Mouse (Mus musculus) embryonic facial prominence, embryonic 13.5 days (tissue): ENCODE data around the gene Ctse. TPM values are rescaled to one million over a fixed set of nuclear protein-coding genes. Genes with fewer than 3 reads are reported as not detected.
"Not testable (repeated sequence)": the region's sequence is repeated elsewhere in the genome, so short reads cannot be mapped to it uniquely, and the experiment has no call there.

ENCODE experiments used
- ATAC-seq: fragments of 200-750 bp; cut with Nextera tagmentation; 2 replicates; pipeline ENCODE4 v1.8.0; 2017; ENCODE audit warnings: low read depth; ENCODE audit not compliant: insufficient number of reproducible peaks, insufficient read depth, low FRiP score, low TSS enrichment
- H3K27ac ChIP-seq: fragments of 300-500 bp; sonication (generic); 2 replicates; pipeline ENCODE4 v1.5.1; 2015; ENCODE audit warnings: moderate library complexity, mild to moderate bottlenecking, inconsistent platforms
- H3K27me3 ChIP-seq: fragments of 300-500 bp; sonication (generic); 2 replicates; pipeline ENCODE4 v1.6.1; 2015; ENCODE audit warnings: mild to moderate bottlenecking, inconsistent platforms
- H3K36me3 ChIP-seq: fragments of 300-500 bp; sonication (generic); 2 replicates; pipeline ENCODE4 v1.6.1; 2015; ENCODE audit warnings: mild to moderate bottlenecking, inconsistent platforms
- H3K4me1 ChIP-seq: fragments of 300-500 bp; sonication (generic); 2 replicates; pipeline ENCODE4 v1.6.1; 2015; ENCODE audit warnings: inconsistent platforms
- H3K4me2 ChIP-seq: fragments of 300-500 bp; sonication (generic); 2 replicates; pipeline ENCODE4 v1.6.1; 2015; ENCODE audit warnings: moderate library complexity, mild to moderate bottlenecking, inconsistent platforms
- H3K4me3 ChIP-seq: fragments of 300-500 bp; sonication (generic); 2 replicates; pipeline ENCODE4 v1.5.1; 2015; ENCODE audit warnings: mild to moderate bottlenecking, inconsistent platforms
- H3K9ac ChIP-seq: fragments of 300-500 bp; sonication (generic); 2 replicates; pipeline ENCODE4 v1.6.1; 2015; ENCODE audit warnings: mild to moderate bottlenecking, inconsistent platforms
- H3K9me3 ChIP-seq: fragments of 300-500 bp; sonication (generic); 2 replicates; pipeline ENCODE4 v1.6.1; 2016; ENCODE audit warnings: inconsistent platforms
- WGBS: fragments of 180-500 bp; shearing (Covaris S2); methylation state at CpG from one replicate; pipeline ENCODE4 v1.1.7; 2015; ENCODE audit warnings: mixed read lengths; 5-methylcytosine and 5-hydroxymethylcytosine counted together
- polyA plus RNA-seq: library from polyadenylated mRNA; unstranded; fragments of >200 nt; fragmentation: Nextera tagmentation; extraction: Ambion mirVana; gene quantifications from 2 replicates; pipeline ENCODE4 v1.2.1, GENCODE M21; 2015

Ctse gene
- polyA plus RNA-seq, 1 experiment from 2014 or later: not detected

DNA sequence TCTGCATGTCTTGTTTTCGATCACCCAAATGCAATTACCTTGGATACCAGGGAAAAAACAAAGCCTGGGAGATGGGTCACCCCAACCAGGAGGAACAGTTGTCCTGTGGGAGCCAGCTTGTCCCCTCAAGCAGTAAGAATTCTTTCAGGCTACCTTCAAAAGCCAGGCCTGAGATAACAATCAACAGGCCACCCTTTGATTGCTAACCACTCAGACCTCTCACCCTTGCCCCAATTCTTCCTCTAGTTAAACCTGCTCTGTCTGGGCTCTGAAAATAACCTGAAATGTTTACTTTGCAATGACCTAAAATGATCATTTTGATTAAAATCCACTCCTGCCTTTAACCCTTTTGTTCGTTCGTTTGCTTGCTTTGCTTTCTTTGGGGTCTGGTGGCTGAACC is 14.5 kb upstream of the Ctse start:
- Histone ChIP-seq H3K9me3 (no peaks in the 10 kb centered on the region), H3K27ac (no peak overlapping the region), H3K36me3 (no peaks in the 10 kb centered on the region), H3K9ac (no peak overlapping the region), H3K4me1 (no peaks in the 10 kb centered on the region), H3K27me3 (no peaks in the 10 kb centered on the region), H3K4me2 (no peak overlapping the region), H3K4me3 (no peak overlapping the region)
- ATAC-seq: no peak
- 68% methylated on average over 3 of the region's 3 CpGs for WGBS

DNA sequence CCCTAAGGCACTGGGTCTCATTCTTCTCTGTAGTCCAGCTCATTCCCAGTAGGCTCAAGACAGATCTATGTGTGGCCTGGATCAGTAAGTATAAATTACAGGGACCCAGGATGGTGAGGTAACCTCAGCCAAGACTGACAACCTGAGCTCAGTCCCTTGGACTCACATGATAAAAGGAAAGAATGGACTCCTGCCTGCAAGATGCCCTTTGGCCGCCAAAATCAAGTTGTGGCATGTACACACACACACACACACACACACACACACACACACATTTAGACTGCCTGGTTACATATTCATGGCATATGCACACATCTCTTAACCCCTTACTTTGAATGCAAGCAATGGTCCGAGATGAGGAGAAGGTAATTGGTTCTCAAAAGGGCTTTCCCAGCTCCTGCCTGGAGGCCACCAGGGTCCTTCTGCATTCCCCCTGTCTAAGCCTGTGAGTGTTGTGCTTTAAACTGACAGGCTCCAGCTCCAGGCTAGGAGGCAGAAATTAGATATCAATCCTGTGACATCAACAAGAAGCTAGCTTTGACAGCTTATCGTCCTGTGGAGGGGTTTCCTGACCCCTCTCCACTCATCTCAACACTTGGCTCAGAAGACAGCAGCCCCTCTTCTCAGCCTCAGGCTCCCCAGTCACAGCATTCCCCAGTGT is 13.8 kb upstream of the Ctse start:
- H3K27ac ChIP-seq: no peak overlapping the region
- ATAC-seq: no peak
- H3K4me1 ChIP-seq: no peaks in the 10 kb centered on the region
- no peak overlapping the region for H3K4me3 ChIP-seq
- H3K36me3 ChIP-seq: no peaks in the 10 kb centered on the region
- WGBS: 48% methylated on average over 3 of the region's 3 CpGs
- no peaks in the 10 kb centered on the region for H3K27me3 ChIP-seq
- no peak overlapping the region for H3K9ac ChIP-seq
- H3K4me2 ChIP-seq: no peak overlapping the region
- H3K9me3 ChIP-seq: no peaks in the 10 kb centered on the region

DNA sequence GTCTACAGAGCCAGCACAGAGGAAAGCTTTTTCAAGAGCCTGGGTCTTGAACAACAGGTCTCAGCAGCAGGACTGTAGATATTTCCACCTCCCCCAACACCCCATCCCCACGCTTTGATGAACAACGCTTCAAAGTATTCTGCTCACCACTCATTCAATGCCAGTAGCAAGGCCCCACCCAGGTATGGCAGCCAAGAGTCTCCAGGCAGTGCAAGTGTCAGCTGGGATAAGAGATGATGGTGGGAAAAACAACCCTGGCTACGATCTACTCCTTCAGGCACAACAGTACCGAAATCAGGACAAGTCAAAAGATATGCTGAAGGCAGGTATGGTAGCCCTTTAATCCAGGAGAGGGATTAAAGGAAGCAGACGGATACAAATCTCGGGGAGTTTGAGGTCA is 11.9 kb upstream of the Ctse start:
- Histone ChIP-seq H3K9ac (no peak overlapping the region), H3K27ac (no peak overlapping the region), H3K4me2 (no peak overlapping the region), H3K36me3 (no peaks in the 10 kb centered on the region), H3K4me1 (no peaks in the 10 kb centered on the region), H3K4me3 (no peak overlapping the region), H3K9me3 (no peaks in the 10 kb centered on the region), H3K27me3 (no peaks in the 10 kb centered on the region)
- no peak for ATAC-seq
- WGBS: 82% methylated on average over 6 of the region's 6 CpGs

GRCm38 (mm10) chr1:131632216-131632615 is 5.9 kb upstream of the Ctse start:
- not testable (repeated sequence) for H3K9me3 ChIP-seq, H3K27me3 ChIP-seq, H3K36me3 ChIP-seq, H3K4me3 ChIP-seq, H3K4me2 ChIP-seq, H3K4me1 ChIP-seq, ATAC-seq, H3K9ac ChIP-seq, H3K27ac ChIP-seq
- 67% methylated on average over 6 of the region's 6 CpGs for WGBS

- no peaks in the 10 kb centered on the region for H3K27me3 ChIP-seq
- no peaks in the 10 kb centered on the region for H3K4me1 ChIP-seq
- H3K4me2 ChIP-seq: no peak overlapping the region
- no peak overlapping the region for H3K27ac ChIP-seq
- H3K9me3 ChIP-seq: no peaks in the 10 kb centered on the region
- no peak overlapping the region for H3K4me3 ChIP-seq
- no peak for ATAC-seq
- H3K9ac ChIP-seq: no peak overlapping the region
- no peaks in the 10 kb centered on the region for H3K36me3 ChIP-seq
Measured at GRCm38 (mm10) chr1:131634495-131634894, 3.6 kb upstream of the Ctse start.

DNA sequence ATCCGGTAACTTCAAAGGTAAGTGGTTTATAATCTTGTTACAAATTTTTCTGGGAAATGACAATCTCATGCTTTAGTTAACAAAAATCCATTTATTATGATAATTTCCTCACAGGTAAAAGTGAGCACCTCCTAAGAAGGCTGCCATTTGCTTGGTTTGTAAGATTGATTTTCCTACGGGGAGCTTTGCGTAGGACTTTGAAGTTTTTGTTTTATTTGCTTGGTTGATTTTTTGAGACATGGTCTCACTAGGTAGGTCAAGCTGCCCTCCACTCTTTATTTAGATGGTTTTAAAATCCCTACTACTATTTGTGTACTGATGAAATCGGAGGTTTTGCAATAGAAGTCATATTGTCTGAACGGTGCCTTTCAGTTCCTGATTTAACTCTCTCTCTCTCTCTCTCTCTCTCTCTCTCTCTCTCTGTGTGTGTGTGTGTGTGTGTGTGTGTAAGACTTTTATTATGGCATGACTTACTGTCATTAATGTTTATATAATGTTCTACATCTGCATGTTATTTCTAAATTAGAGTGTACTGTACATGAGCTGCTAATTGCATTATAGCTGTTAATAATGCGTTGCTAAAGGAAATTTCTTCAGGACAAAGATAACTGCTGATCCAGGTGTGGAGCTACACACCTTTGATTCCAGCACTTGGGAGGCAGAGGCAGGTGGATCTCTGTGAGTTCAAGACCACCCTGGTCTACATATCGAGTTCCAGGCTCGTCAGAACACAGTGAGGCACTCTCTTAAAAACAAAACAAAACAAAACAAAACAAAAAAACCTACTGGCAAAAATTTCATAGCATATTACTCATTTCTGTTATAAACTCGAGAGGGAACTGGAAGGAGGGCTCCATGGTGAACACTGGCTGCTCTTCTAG is 675 bp downstream of the Ctse start:
- WGBS: 82% methylated on average over 9 of the region's 9 CpGs
- H3K9ac ChIP-seq: no peak overlapping the region
- H3K4me3 ChIP-seq: no peak overlapping the region
- H3K9me3 ChIP-seq: no peaks in the 10 kb centered on the region
- H3K27me3 ChIP-seq: no peaks in the 10 kb centered on the region
- H3K36me3 ChIP-seq: no peaks in the 10 kb centered on the region
- H3K27ac ChIP-seq: no peak overlapping the region
- ATAC-seq: no peak
- H3K4me2 ChIP-seq: no peak overlapping the region
- H3K4me1 ChIP-seq: no peaks in the 10 kb centered on the region

- no peak for ATAC-seq
- Histone ChIP-seq H3K4me2 (no peak overlapping the region), H3K27ac (no peak overlapping the region), H3K9me3 (no peaks in the 10 kb centered on the region), H3K9ac (no peak overlapping the region), H3K4me1 (no peaks in the 10 kb centered on the region), H3K36me3 (no peaks in the 10 kb centered on the region), H3K4me3 (no peak overlapping the region), H3K27me3 (no peaks in the 10 kb centered on the region)
- 80% methylated on average over 4 of the region's 4 CpGs for WGBS
Measured at GRCm38 (mm10) chr1:131640062-131640461, 2.0 kb downstream of the Ctse start.

GRCm38 (mm10) chr1:131641565-131641964 is 3.5 kb downstream of the Ctse start:
- no peak overlapping the region for H3K4me3 ChIP-seq
- H3K27me3 ChIP-seq: no peaks in the 10 kb centered on the region
- H3K9me3 ChIP-seq: no peaks in the 10 kb centered on the region
- H3K27ac ChIP-seq: no peak overlapping the region
- no peaks in the 10 kb centered on the region for H3K4me1 ChIP-seq
- H3K36me3 ChIP-seq: no peaks in the 10 kb centered on the region
- H3K4me2 ChIP-seq: no peak overlapping the region
- H3K9ac ChIP-seq: no peak overlapping the region
- ATAC-seq: no peak
- 90% methylated on average over 13 of the region's 13 CpGs for WGBS

- 89% methylated on average over 2 of the region's 2 CpGs for WGBS
- no peak overlapping the region for H3K9ac ChIP-seq
- no peak for ATAC-seq
Measured at GRCm38 (mm10) chr1:131642251-131642650, 4.1 kb downstream of the Ctse start.

DNA sequence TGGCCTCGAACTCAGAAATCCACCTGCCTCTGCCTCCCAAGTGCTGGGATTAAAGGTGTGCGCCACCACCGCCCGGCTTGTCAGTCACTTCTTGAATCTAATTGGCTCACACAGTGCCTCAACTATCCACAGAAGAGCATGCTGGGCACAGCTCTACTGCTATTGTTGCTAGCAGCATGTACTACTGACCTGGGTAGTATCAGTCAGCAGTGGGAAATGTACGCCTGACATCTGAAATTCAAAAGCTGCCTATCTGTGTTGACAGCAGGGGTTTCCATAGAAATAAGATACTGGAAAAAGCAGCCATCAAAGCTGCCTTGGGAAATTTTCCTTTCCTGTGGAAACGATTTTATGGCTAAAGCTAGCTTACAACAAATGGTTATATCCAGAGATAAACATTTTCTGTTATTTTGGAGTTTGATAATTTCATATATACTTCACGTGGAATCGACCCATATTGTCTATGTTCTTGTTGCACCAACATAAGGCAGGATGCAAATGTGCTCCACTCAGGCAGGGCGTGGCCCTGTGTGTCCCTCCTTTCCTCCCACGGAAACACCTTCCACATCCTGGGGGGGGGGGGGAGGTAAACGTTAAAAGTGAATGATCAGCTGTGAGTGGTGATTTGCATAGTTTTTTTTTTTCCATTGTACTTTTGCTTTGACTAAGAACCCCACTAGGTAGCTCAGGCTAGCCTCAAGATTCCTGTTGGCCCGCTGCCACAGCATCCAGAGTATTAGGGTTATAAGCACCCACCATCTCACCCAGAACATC is 14.8 kb downstream of the Ctse start:
- no peak overlapping the region for H3K27ac ChIP-seq
- no peak for ATAC-seq
- H3K4me2 ChIP-seq: no peak overlapping the region
- no peaks in the 10 kb centered on the region for H3K9me3 ChIP-seq
- WGBS: 84% methylated on average over 12 of the region's 12 CpGs
- H3K36me3 ChIP-seq: no peaks in the 10 kb centered on the region
- no peaks in the 10 kb centered on the region for H3K4me1 ChIP-seq
- no peak overlapping the region for H3K4me3 ChIP-seq
- no peak overlapping the region for H3K9ac ChIP-seq
- H3K27me3 ChIP-seq: no peaks in the 10 kb centered on the region

More at GRCm38 (mm10) chr1:131642251-131642650, 4.1 kb downstream of the Ctse start:
- Histone ChIP-seq H3K27ac (no peak overlapping the region), H3K36me3 (no peaks in the 10 kb centered on the region), H3K4me1 (no peaks in the 10 kb centered on the region), H3K4me2 (no peak overlapping the region), H3K27me3 (no peaks in the 10 kb centered on the region), H3K9me3 (no peaks in the 10 kb centered on the region), H3K4me3 (no peak overlapping the region)

- H3K4me3 ChIP-seq: no peak overlapping the region
- no peaks in the 10 kb centered on the region for H3K9me3 ChIP-seq
- H3K4me2 ChIP-seq: no peak overlapping the region
- H3K27ac ChIP-seq: no peak overlapping the region
- no peaks in the 10 kb centered on the region for H3K27me3 ChIP-seq
- no peak for ATAC-seq
- no peaks in the 10 kb centered on the region for H3K36me3 ChIP-seq
- no peak overlapping the region for H3K9ac ChIP-seq
- 75% methylated on average over 6 of the region's 6 CpGs for WGBS
- no peaks in the 10 kb centered on the region for H3K4me1 ChIP-seq
Measured at GRCm38 (mm10) chr1:131655601-131656000, 17.5 kb downstream of the Ctse start.
